Mouse (Mus musculus) gastrocnemius, adult 8-10 months (tissue): Measurements from ENCODE around the gene Fgfr1op2. TPM values are rescaled to one million over a fixed set of nuclear protein-coding genes. Genes with fewer than 3 reads are reported as not detected.

Source experiments
- DNase-seq, 2 experiments: peaks; one replicate each; pipeline ENCODE4 v3.0.0; 2022; ENCODE audit warnings: low spot score in 2 of 2
- total RNA-seq, 4 experiments: library from RNA; stranded (reverse); gene quantifications; 2 replicates each; pipeline ENCODE4 v1.2.4; 2022

Fgfr1op2 gene
- total RNA-seq, 4 experiments from 2014 or later = 51.1 to 60.5 (median 55.3) TPM

DNA sequence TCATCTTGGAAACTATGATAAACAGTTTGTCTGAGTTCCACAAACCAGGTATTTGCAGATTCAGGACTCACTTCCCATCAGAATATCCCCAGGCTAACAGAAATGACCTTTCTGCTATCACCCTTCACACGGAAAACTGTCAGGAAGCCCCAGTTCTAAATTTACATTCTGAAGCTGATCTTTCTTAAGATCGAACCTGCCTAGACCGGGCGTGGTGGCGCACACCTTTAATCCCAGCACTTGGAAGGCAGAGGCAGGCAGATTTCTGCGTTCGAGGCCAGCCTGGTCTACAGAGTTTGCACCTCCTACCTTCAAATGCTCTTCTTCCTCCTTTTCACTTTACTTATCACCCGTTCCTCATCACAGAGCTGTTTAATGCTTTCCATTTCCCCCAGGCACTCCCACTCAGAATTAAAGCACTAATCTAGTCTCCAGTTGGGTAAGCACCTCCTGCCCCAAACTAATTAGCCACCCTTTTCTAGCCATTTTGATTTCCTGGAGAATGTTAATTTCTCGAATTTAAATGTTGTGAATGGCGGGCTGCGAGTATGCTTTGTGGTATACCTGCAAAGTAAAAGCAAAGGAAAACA lies 64.7 kb downstream of the Fgfr1op2 start:
- no peak for DNase-seq

DNA sequence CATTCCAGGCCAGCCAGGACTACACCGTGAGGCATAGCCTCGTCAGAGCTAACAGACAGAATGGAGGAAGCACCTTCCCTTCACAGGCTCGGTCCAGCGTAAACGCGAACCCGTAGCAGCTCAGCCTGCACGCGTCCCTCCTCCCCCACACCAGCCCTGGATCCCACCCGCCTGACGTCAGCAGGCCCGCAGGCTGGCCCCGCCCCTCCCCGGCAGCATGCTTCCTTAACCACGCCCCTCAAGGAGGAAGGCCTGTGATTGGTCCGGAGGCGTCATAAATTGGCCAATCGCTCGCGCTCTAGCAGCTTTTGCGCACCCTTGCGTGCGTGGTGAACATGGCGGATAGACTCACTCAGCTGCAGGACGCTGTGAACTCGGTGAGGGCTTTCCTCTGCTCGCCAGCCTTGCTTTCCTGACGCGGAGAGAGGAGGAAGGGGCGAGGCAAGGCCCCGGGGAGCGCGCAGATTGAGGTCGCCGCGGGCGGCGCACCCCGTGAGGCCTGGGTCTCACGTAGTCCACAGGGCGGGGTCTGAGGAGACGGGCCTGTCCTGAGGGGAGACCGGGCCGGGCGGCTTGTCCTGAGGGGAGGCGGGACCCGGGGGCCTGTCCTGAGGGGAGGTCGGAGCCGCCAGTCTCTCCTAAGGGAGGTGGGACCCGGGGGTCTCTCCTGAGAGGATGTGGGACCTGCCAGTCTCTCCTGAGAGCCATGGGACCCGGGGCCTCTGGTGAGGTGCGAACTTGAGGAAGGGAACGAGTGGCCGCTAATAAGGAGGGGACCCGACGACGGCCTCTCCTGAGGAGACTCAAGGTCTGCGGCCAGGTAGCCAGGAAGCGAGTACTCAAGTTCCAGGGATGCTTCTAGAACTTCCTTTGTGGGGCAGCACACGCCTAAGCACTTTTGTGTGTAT lies 65.5 kb downstream of the Fgfr1op2 start, which contains the start of the genes Med21 and Tm7sf3:
Gene Med21 (plus strand): TSS at position 272 of the 908 bp plus-strand sequence.
Gene Tm7sf3 (minus strand): TSS at position 549 of the 908 bp plus-strand sequence.
- DNase-seq = peak; percentile 95 to 96

- DNase-seq = no peak
Measured at GRCm38 (mm10) chr6:146643184-146643570, 66.2 kb downstream of the Fgfr1op2 start.

Other genes starting within 250 kb of the Fgfr1op2 start
- 1 to 10 TPM; 4.1 to 6.2 (median 5.0) TPM for gene Itpr2, start 75.0 kb upstream of the Fgfr1op2 start, total RNA-seq
- 10 to 100 TPM in 3 of 4 experiments, 1 to 10 TPM in 1; 8.8 to 12.1 (median 11.4) TPM for gene Ints13, start 632 bp downstream of the Fgfr1op2 start, total RNA-seq
- gene Med21, start 65.3 kb downstream of the Fgfr1op2 start, total RNA-seq = 10 to 100 TPM; 33.9 to 40.1 (median 35.6) TPM
- gene Tm7sf3, start 65.6 kb downstream of the Fgfr1op2 start, total RNA-seq = 1 to 10 TPM; 5.0 to 6.3 (median 5.6) TPM
- 10 to 100 TPM in 2 of 4 experiments, 1 to 10 TPM in 2; 8.0 to 11.2 (median 10.3) TPM for gene Stk38l, start 147.8 kb downstream of the Fgfr1op2 start, total RNA-seq
- gene Arntl2, start 218.9 kb downstream of the Fgfr1op2 start, total RNA-seq = under 1 TPM; 0.48 to 0.72 (median 0.58) TPM